Mouse (Mus musculus): ENCODE measurements at regions not wholly inside any gene's neighbourhood (a gene's known extent, or its start where the extent isn't known, plus 50 kb on each side); places are given as distances from the start of the nearest gene placed in this dataset.

- TF ChIP-seq GATA1 (IDR thresholded peaks at IDR 0.05; ENCODE audit: low read length) (no peak), TAL1 (IDR thresholded peaks at IDR 0.05; ENCODE audit: low read length) (no peak)
Measured at GRCm38 (mm10) chr3:51031821-51032220, 192.4 kb upstream of the Noct start.

Measured in erythroblast, embryonic 14.5 days (primary cell).